Mouse (Mus musculus): ENCODE measurements around the gene Slc39a13.
"Not testable (repeated sequence)": the region's sequence is repeated elsewhere in the genome, so short reads cannot be mapped to it uniquely, and the experiment has no call there.

Slc39a13 gene

GRCm38 (mm10) chr2:91064211-91064610 lies 6.0 kb downstream of the Slc39a13 start:
- DNase-seq (ENCODE audit: low spot score): no peak

- DNase-seq (ENCODE audit: low spot score): no peak
Measured at GRCm38 (mm10) chr2:91062779-91063606, 7.2 kb downstream of the Slc39a13 start.

GRCm38 (mm10) chr2:91061849-91062481 lies 8.3 kb downstream of the Slc39a13 start:
- no peak for DNase-seq (ENCODE audit: low spot score)

GRCm38 (mm10) chr2:91060544-91061355 lies 9.5 kb downstream of the Slc39a13 start:
- DNase-seq (ENCODE audit: low spot score): no peak

GRCm38 (mm10) chr2:91059376-91059775 lies 10.8 kb downstream of the Slc39a13 start:
- DNase-seq (ENCODE audit: low spot score): no peak

GRCm38 (mm10) chr2:91058435-91058834 lies 11.8 kb downstream of the Slc39a13 start:
- DNase-seq (ENCODE audit: low spot score): no peak

GRCm38 (mm10) chr2:91053934-91054382 lies 16.3 kb downstream of the Slc39a13 start, which contains the start of gene Psmc3:
Psmc3 (plus strand) TSS chr2:91054009.
- DNase-seq (ENCODE audit: low spot score): peak; percentile 92

GRCm38 (mm10) chr2:91053181-91053933 lies 16.9 kb downstream of the Slc39a13 start:
- DNase-seq (ENCODE audit: low spot score): no peak

GRCm38 (mm10) chr2:91052752-91053151 lies 17.5 kb downstream of the Slc39a13 start:
- DNase-seq (ENCODE audit: low spot score): peak; percentile 12

- no peak for DNase-seq (ENCODE audit: low spot score)
Measured at GRCm38 (mm10) chr2:91051917-91052316, 18.3 kb downstream of the Slc39a13 start.

GRCm38 (mm10) chr2:91047359-91047758 lies 22.9 kb downstream of the Slc39a13 start:
- DNase-seq (ENCODE audit: low spot score): no peak

GRCm38 (mm10) chr2:91045805-91046204 lies 24.4 kb downstream of the Slc39a13 start:
- DNase-seq (ENCODE audit: low spot score): not testable (repeated sequence)

- no peak for DNase-seq (ENCODE audit: low spot score)
Measured at GRCm38 (mm10) chr2:91044727-91045126, 25.5 kb downstream of the Slc39a13 start.

GRCm38 (mm10) chr2:91042651-91043398 lies 27.4 kb downstream of the Slc39a13 start:
- peak; percentile 74 for DNase-seq (ENCODE audit: low spot score)

GRCm38 (mm10) chr2:91041786-91042185 lies 28.4 kb downstream of the Slc39a13 start:
- no peak for DNase-seq (ENCODE audit: low spot score)

- DNase-seq (ENCODE audit: low spot score): no peak
Measured at GRCm38 (mm10) chr2:91035385-91035784, 34.8 kb downstream of the Slc39a13 start, which contains the start of gene Rapsn. Rapsn (plus strand) TSS chr2:91035620.

GRCm38 (mm10) chr2:91033000-91033399 lies 37.2 kb downstream of the Slc39a13 start:
- DNase-seq (ENCODE audit: low spot score): peak; percentile 12

GRCm38 (mm10) chr2:91031216-91031615 lies 39.0 kb downstream of the Slc39a13 start:
- DNase-seq (ENCODE audit: low spot score): no peak

GRCm38 (mm10) chr2:91027391-91028214 lies 42.6 kb downstream of the Slc39a13 start:
- no peak for DNase-seq (ENCODE audit: low spot score)

GRCm38 (mm10) chr2:91026491-91026890 lies 43.7 kb downstream of the Slc39a13 start:
- DNase-seq (ENCODE audit: low spot score): no peak
